Mouse (Mus musculus) lung, postnatal 10 days (tissue): ENCODE measurements around the gene Mapk1ip1l.

ENCODE experiments used
- DNase-seq: peaks from one replicate; pipeline ENCODE4 v3.0.0; 2021

The Mapk1ip1l gene

GRCm38 (mm10) chr14:47297785-47298407, at the start of gene Mapk1ip1l:
Gene Mapk1ip1l (plus strand): TSS chr14:47298266.
- peak; percentile 95 for DNase-seq

- peak; percentile 22 for DNase-seq
These were observed 48.2 kb upstream of the Mapk1ip1l start for GRCm38 (mm10) chr14:47249839-47250238.

- no peak for DNase-seq
These were observed 33.2 kb upstream of the Mapk1ip1l start for GRCm38 (mm10) chr14:47264866-47265265.

- DNase-seq = no peak
These were observed 32.2 kb upstream of the Mapk1ip1l start for GRCm38 (mm10) chr14:47265829-47266228.

GRCm38 (mm10) chr14:47269056-47269455, 29.0 kb upstream of the Mapk1ip1l start:
- no peak for DNase-seq

- DNase-seq = no peak
These were observed 28.4 kb upstream of the Mapk1ip1l start for GRCm38 (mm10) chr14:47269706-47270105.

- no peak for DNase-seq
These were observed 24.3 kb upstream of the Mapk1ip1l start for GRCm38 (mm10) chr14:47273751-47274150.

GRCm38 (mm10) chr14:47275417-47275816, 22.6 kb upstream of the Mapk1ip1l start:
- DNase-seq = no peak

GRCm38 (mm10) chr14:47276036-47276603, 21.9 kb upstream of the Mapk1ip1l start:
- peak; percentile 4 for DNase-seq

GRCm38 (mm10) chr14:47276637-47277393, 21.3 kb upstream of the Mapk1ip1l start, which contains the start of the genes Wdhd1 and Socs4:
Gene Wdhd1 (minus strand): TSS chr14:47276857.
Gene Socs4 (plus strand): TSS chr14:47276931.
- peak; percentile 95 for DNase-seq

- DNase-seq = no peak
These were observed 19.0 kb upstream of the Mapk1ip1l start for GRCm38 (mm10) chr14:47279058-47279457.

- DNase-seq = no peak
These were observed 16.5 kb upstream of the Mapk1ip1l start for GRCm38 (mm10) chr14:47281535-47281934.

GRCm38 (mm10) chr14:47283568-47283967, 14.5 kb upstream of the Mapk1ip1l start:
- no peak for DNase-seq

GRCm38 (mm10) chr14:47285271-47285670, 12.8 kb upstream of the Mapk1ip1l start:
- no peak for DNase-seq

GRCm38 (mm10) chr14:47286215-47286614, 11.9 kb upstream of the Mapk1ip1l start:
- DNase-seq = no peak

GRCm38 (mm10) chr14:47287021-47287420, 11.0 kb upstream of the Mapk1ip1l start:
- DNase-seq = no peak

GRCm38 (mm10) chr14:47291772-47292171, 6.3 kb upstream of the Mapk1ip1l start:
- DNase-seq = no peak

GRCm38 (mm10) chr14:47294136-47294535, 3.9 kb upstream of the Mapk1ip1l start:
- DNase-seq = no peak

- DNase-seq = no peak
These were observed 1.8 kb upstream of the Mapk1ip1l start for GRCm38 (mm10) chr14:47296232-47296631.

- no peak for DNase-seq
These were observed 334 bp downstream of the Mapk1ip1l start for GRCm38 (mm10) chr14:47298408-47298792.

GRCm38 (mm10) chr14:47298819-47299261, 774 bp downstream of the Mapk1ip1l start:
- peak; percentile 49 for DNase-seq

- no peak for DNase-seq
These were observed 5.0 kb downstream of the Mapk1ip1l start for GRCm38 (mm10) chr14:47302885-47303680.

- no peak for DNase-seq
These were observed 6.8 kb downstream of the Mapk1ip1l start for GRCm38 (mm10) chr14:47304814-47305405.
